17 mouse cellular contexts compared by ENCODE assay signal in the genomic region with DNA sequence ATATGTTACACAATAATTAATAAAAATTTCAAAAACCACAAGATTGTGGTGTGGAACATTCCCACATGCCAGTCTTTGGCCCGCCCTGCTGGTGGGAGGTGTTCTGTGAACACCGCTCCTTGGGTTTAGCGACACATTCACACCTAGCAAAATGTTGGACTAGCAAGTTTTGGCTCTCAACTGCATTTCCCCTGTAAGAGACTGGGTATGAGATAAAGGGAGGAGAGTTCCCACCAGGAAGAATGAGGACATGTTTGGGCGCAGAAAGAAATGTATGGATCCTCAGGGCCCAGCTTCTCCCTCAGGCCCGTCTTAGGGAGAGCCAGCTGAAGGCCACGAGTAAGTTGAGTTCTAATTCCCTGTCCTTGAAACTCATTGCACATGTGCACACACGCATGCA.
"Had no signal": no experiment of that assay in that cellular context is flagged by ENCODE, and none has a peak within 500 bp of the region (broad histone marks: within the 10 kb centered on the region; RNA-seq: fewer than 3 reads in every experiment).

No protein-coding gene starts in this region.

- H3K27ac ChIP-seq: lung, embryonic 15.5 days; macrophage; midbrain, embryonic 13.5 days; midbrain, embryonic 15.5 days; neural tube, embryonic 12.5 days; stomach, embryonic 15.5 days; stomach, postnatal 0 days had no signal

- H3K9ac ChIP-seq: liver, postnatal 0 days; lung, embryonic 15.5 days; midbrain, embryonic 13.5 days; midbrain, embryonic 15.5 days; neural tube, embryonic 12.5 days; stomach, embryonic 15.5 days had no signal

- H3K4me2 ChIP-seq: lung, embryonic 15.5 days; midbrain, embryonic 13.5 days; midbrain, embryonic 15.5 days; neural tube, embryonic 12.5 days; stomach, embryonic 15.5 days had no signal

- H3K4me1 ChIP-seq: lung, embryonic 15.5 days; midbrain, embryonic 13.5 days; midbrain, embryonic 15.5 days; neural tube, embryonic 12.5 days; stomach, embryonic 15.5 days had no signal

- DNase-seq: liver, postnatal 0 days; lung, adult 2 months; lung, postnatal 14 days; lung, postnatal 36 days; right cerebral cortex, postnatal 14 days; thymus, adult 2 months; thymus, postnatal 25 days; thymus, postnatal 4 days had no signal

- H3K27me3 ChIP-seq: lung, embryonic 15.5 days; megakaryocyte, embryonic 14.5 days; midbrain, embryonic 13.5 days; midbrain, embryonic 15.5 days; neural tube, embryonic 12.5 days; stomach, embryonic 15.5 days had no signal

- H3K4me3 ChIP-seq: lung, embryonic 15.5 days; megakaryocyte, embryonic 14.5 days; midbrain, embryonic 13.5 days; midbrain, embryonic 15.5 days; neural tube, embryonic 12.5 days; stomach, embryonic 15.5 days had no signal

- ATAC-seq: liver, postnatal 0 days; lung, postnatal 0 days; midbrain, embryonic 13.5 days; midbrain, embryonic 15.5 days had no signal

- H3K36me3 ChIP-seq: stomach, embryonic 15.5 days had no signal

- H3K9me3 ChIP-seq: lung, embryonic 15.5 days; megakaryocyte, embryonic 14.5 days; midbrain, embryonic 13.5 days; midbrain, embryonic 15.5 days; neural tube, embryonic 12.5 days; stomach, embryonic 15.5 days had no signal
